Mouse (Mus musculus) brown adipose tissue, adult 24 weeks (tissue): Measurements from ENCODE around the gene Myh14. TPM values are rescaled to one million over a fixed set of nuclear protein-coding genes. Genes with fewer than 3 reads are reported as not detected.

Experiments used
- H3K27ac ChIP-seq: fragments of 200-500 bp; replicated peaks from 2 replicates; pipeline ENCODE4 v1.5.1; 2012; ENCODE audit warnings: low read depth, mild to moderate bottlenecking, low read length
- H3K4me1 ChIP-seq: fragments of 200-500 bp; 2 replicates; pipeline ENCODE4 v1.6.1; 2012; ENCODE audit warnings: low read length, mixed read lengths; ENCODE audit not compliant: control insufficient read depth, insufficient read depth, insufficient read length
- H3K4me3 ChIP-seq: fragments of 200-500 bp; 2 replicates; pipeline ENCODE4 v1.5.1; 2012; ENCODE audit warnings: low read depth, mild to moderate bottlenecking, low read length, moderate library complexity; ENCODE audit not compliant: insufficient read depth
- polyA plus RNA-seq: library from polyadenylated mRNA; stranded (reverse); fragments of >200 nt; gene quantifications from 2 replicates; pipeline ENCODE4 v1.2.4, GENCODE M21; 2012; ENCODE audit not compliant: missing spikeins, insufficient read depth, insufficient read length

Myh14 gene
- polyA plus RNA-seq, 1 experiment, result 7.3 TPM

- peaks cover 2% of the 10 kb centered on the region for H3K4me1 ChIP-seq
- H3K4me3 ChIP-seq, result peak within 1 kb of the TSS; percentile 29
- no peak within 1 kb of the TSS for H3K27ac ChIP-seq
These were observed 80.0 kb downstream of the Myh14 start, which contains the start of gene Kcnc3 for GRCm38 (mm10) chr7:44590402-44591347. TSS of gene Kcnc3 (plus strand) at chr7:44590664.

- H3K4me3 ChIP-seq, result no peak overlapping the region
- peaks cover 2% of the 10 kb centered on the region for H3K4me1 ChIP-seq
- no peak overlapping the region for H3K27ac ChIP-seq
These were observed 80.7 kb downstream of the Myh14 start for GRCm38 (mm10) chr7:44589946-44590345.

- Histone ChIP-seq H3K27ac (no peak overlapping the region), H3K4me3 (peak overlapping the region; percentile 10), H3K4me1 (peaks cover 2% of the 10 kb centered on the region)
These were observed 81.5 kb downstream of the Myh14 start for GRCm38 (mm10) chr7:44589149-44589548.

GRCm38 (mm10) chr7:44588338-44588737, 82.3 kb downstream of the Myh14 start:
- Histone ChIP-seq H3K27ac (no peak overlapping the region), H3K4me3 (no peak overlapping the region), H3K4me1 (peaks cover 2% of the 10 kb centered on the region)

- Histone ChIP-seq H3K4me3 (no peak overlapping the region), H3K27ac (no peak overlapping the region), H3K4me1 (peaks cover 2% of the 10 kb centered on the region)
These were observed 83.0 kb downstream of the Myh14 start for GRCm38 (mm10) chr7:44587676-44588075.

GRCm38 (mm10) chr7:44586930-44587329, 83.7 kb downstream of the Myh14 start:
- Histone ChIP-seq H3K4me1 (peaks cover 2% of the 10 kb centered on the region), H3K27ac (no peak overlapping the region), H3K4me3 (no peak overlapping the region)

GRCm38 (mm10) chr7:44586518-44586917, 84.1 kb downstream of the Myh14 start:
- no peak overlapping the region for H3K4me3 ChIP-seq
- H3K4me1 ChIP-seq, result peaks cover 2% of the 10 kb centered on the region
- H3K27ac ChIP-seq, result no peak overlapping the region

GRCm38 (mm10) chr7:44585606-44586005, 85.0 kb downstream of the Myh14 start:
- no peaks in the 10 kb centered on the region; the same call in 1 of the 2 replicates for H3K4me1 ChIP-seq
- no peak overlapping the region for H3K4me3 ChIP-seq
- no peak overlapping the region for H3K27ac ChIP-seq

- H3K4me3 ChIP-seq, result no peak overlapping the region
- H3K27ac ChIP-seq, result no peak overlapping the region
- H3K4me1 ChIP-seq, result no peaks in the 10 kb centered on the region; the same call in 1 of the 2 replicates
These were observed 85.7 kb downstream of the Myh14 start for GRCm38 (mm10) chr7:44584921-44585320.

GRCm38 (mm10) chr7:44584265-44584804, 86.3 kb downstream of the Myh14 start:
- Histone ChIP-seq H3K4me1 (no peaks in the 10 kb centered on the region; the same call in 1 of the 2 replicates), H3K4me3 (no peak overlapping the region), H3K27ac (no peak overlapping the region)

- no peak overlapping the region for H3K27ac ChIP-seq
- H3K4me1 ChIP-seq, result no peaks in the 10 kb centered on the region; the same call in 1 of the 2 replicates
- no peak overlapping the region for H3K4me3 ChIP-seq
These were observed 87.5 kb downstream of the Myh14 start for GRCm38 (mm10) chr7:44583146-44583545.

- Histone ChIP-seq H3K4me3 (no peak overlapping the region), H3K4me1 (no peaks in the 10 kb centered on the region; the same call in 1 of the 2 replicates), H3K27ac (no peak overlapping the region)
These were observed 87.9 kb downstream of the Myh14 start for GRCm38 (mm10) chr7:44582709-44583108.

GRCm38 (mm10) chr7:44581637-44582036, 89.0 kb downstream of the Myh14 start:
- no peaks in the 10 kb centered on the region for H3K4me1 ChIP-seq
- no peak overlapping the region for H3K27ac ChIP-seq
- H3K4me3 ChIP-seq, result no peak overlapping the region

GRCm38 (mm10) chr7:44576333-44576844, 94.3 kb downstream of the Myh14 start:
- no peak overlapping the region for H3K4me3 ChIP-seq
- no peaks in the 10 kb centered on the region for H3K4me1 ChIP-seq
- H3K27ac ChIP-seq, result no peak overlapping the region

GRCm38 (mm10) chr7:44572956-44573484, 97.6 kb downstream of the Myh14 start:
- Histone ChIP-seq H3K4me3 (no peak overlapping the region), H3K4me1 (no peaks in the 10 kb centered on the region), H3K27ac (no peak overlapping the region)
